Mouse (Mus musculus) gastrocnemius, postnatal 25 days (tissue): ENCODE results near the gene Txlna. TPM values are rescaled to one million over a fixed set of nuclear protein-coding genes. Genes with fewer than 3 reads are reported as not detected.
A peak's percentile ranks its signal among the peaks of the same experiment; 100 is the strongest.

Experiments used
- DNase-seq: peaks from one replicate; pipeline ENCODE4 v3.0.0; 2022
- long read RNA-seq, 2 experiments: library from polyadenylated mRNA; stranded (forward); transcript quantifications; one replicate each; pipeline ENCODE4 v2.0.0; 2021
- total RNA-seq, 2 experiments: library from RNA; stranded (reverse); gene quantifications; 1 replicate in 1 of 2; 2 replicates in 1 of 2; pipeline ENCODE4 v1.2.3; 2021

Txlna gene
- 10 to 100 TPM; 18.0 to 19.4 TPM for total RNA-seq
- long read RNA-seq, experiment 1, full-length matches to known transcripts = 5 of 11 reads
- long read RNA-seq, experiment 1, partial matches to known transcripts = 0 of 11 reads
- long read RNA-seq, experiment 1, other reads (novel, unspliced or antisense) = 6 of 11 reads
- long read RNA-seq, experiment 2, full-length matches to known transcripts = 13 of 24 reads
- long read RNA-seq, experiment 2, partial matches to known transcripts = 1 of 24 reads
- long read RNA-seq, experiment 2, other reads (novel, unspliced or antisense) = 10 of 24 reads

GRCm38 (mm10) chr4:129640638-129641467, at the start of gene Txlna:
Gene Txlna, minus strand, starts transcription at chr4:129641065.
- peak; percentile 96 for DNase-seq

GRCm38 (mm10) chr4:129684531-129684930, 43.7 kb upstream of the Txlna start:
- DNase-seq = no peak

- no peak for DNase-seq
Observed at GRCm38 (mm10) chr4:129683901-129684493, 43.1 kb upstream of the Txlna start.

- no peak for DNase-seq
Observed at GRCm38 (mm10) chr4:129681837-129682236, 41.0 kb upstream of the Txlna start.

GRCm38 (mm10) chr4:129672878-129673449, 32.1 kb upstream of the Txlna start:
- DNase-seq = no peak

GRCm38 (mm10) chr4:129672083-129672877, 31.4 kb upstream of the Txlna start, which contains the start of gene Kpna6:
Gene Kpna6, minus strand, starts transcription at chr4:129672767.
- peak; percentile 89 for DNase-seq

GRCm38 (mm10) chr4:129671491-129672082, 30.7 kb upstream of the Txlna start:
- DNase-seq = no peak

- no peak for DNase-seq
Observed at GRCm38 (mm10) chr4:129662255-129662813, 21.5 kb upstream of the Txlna start.

GRCm38 (mm10) chr4:129661584-129661983, 20.7 kb upstream of the Txlna start:
- no peak for DNase-seq

- no peak for DNase-seq
Observed at GRCm38 (mm10) chr4:129654770-129655169, 13.9 kb upstream of the Txlna start.

GRCm38 (mm10) chr4:129650359-129650758, 9.5 kb upstream of the Txlna start:
- no peak for DNase-seq

- DNase-seq = no peak
Observed at GRCm38 (mm10) chr4:129648656-129649055, 7.8 kb upstream of the Txlna start.

- DNase-seq = no peak
Observed at GRCm38 (mm10) chr4:129645204-129645603, 4.3 kb upstream of the Txlna start.

- DNase-seq = no peak
Observed at GRCm38 (mm10) chr4:129641756-129642155, 891 bp upstream of the Txlna start.

GRCm38 (mm10) chr4:129640101-129640637, 696 bp downstream of the Txlna start:
- peak; percentile 17 for DNase-seq

- no peak for DNase-seq
Observed at GRCm38 (mm10) chr4:129639221-129639620, 1.6 kb downstream of the Txlna start.

- DNase-seq = no peak
Observed at GRCm38 (mm10) chr4:129633852-129634251, 7.0 kb downstream of the Txlna start.

GRCm38 (mm10) chr4:129631867-129632266, 9.0 kb downstream of the Txlna start:
- no peak for DNase-seq

GRCm38 (mm10) chr4:129630944-129631343, 9.9 kb downstream of the Txlna start:
- no peak for DNase-seq

GRCm38 (mm10) chr4:129626035-129626434, 14.8 kb downstream of the Txlna start:
- no peak for DNase-seq

GRCm38 (mm10) chr4:129625496-129625895, 15.4 kb downstream of the Txlna start:
- no peak for DNase-seq
